Mouse (Mus musculus) layer of hippocampus, adult 8-10 months (tissue): ENCODE results near the gene Ralb. TPM values are rescaled to one million over a fixed set of nuclear protein-coding genes. Genes with fewer than 3 reads are reported as not detected.

ENCODE experiments used
- DNase-seq, 2 experiments: peaks; one replicate each; pipeline ENCODE4 v3.0.0; 2022; ENCODE audit warnings: low spot score in 2 of 2
- total RNA-seq, 4 experiments: library from RNA; stranded (reverse); gene quantifications; 2 replicates each; pipeline ENCODE4 v1.2.4; 2022

Gene Ralb
- total RNA-seq, result 10 to 100 TPM; 20.2 to 27.6 (median 24.6) TPM

DNA sequence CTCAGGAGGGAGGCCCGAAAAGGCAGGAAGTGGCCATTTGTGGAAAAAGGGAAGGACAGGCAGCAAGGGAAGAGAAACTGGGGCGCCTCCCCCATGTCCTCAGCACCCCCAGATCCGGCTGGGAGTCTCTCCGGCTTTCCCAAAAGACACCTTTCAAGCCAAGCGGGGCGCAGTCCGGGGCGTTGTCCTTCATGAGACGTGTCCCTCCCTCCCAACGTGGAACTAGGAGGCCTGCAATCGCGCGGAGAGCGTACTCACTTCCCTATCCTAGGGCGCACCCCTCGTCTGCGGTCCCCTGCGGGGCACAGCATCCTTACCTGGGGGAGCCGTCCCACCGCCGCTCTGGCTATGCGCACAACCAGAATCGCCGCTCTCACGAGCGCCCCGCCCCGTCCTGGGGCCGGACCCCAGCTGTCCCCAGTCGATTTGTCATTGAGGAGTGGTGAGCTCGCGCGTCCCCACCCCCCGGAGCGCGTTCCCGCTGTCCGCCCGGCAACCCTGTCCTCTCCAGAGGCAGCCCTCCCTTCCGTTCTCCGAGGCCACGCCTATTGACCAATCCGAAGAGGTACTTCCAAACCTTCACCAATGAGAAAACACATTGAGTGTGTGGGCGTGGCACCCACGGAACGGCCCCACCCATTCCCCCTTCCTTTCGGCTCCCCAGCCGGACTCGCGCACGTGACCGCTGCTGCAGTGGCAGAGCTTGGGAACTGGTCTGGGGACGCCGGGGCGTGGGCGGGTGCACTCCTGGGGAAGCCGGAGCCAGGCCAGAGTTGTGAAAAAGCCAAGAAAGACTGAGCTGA lies at the start of gene Ralb:
Gene Ralb (minus strand): TSS at position 535 of the 803 bp plus-strand sequence.
- peak; percentile 96 to 98 for DNase-seq

DNA sequence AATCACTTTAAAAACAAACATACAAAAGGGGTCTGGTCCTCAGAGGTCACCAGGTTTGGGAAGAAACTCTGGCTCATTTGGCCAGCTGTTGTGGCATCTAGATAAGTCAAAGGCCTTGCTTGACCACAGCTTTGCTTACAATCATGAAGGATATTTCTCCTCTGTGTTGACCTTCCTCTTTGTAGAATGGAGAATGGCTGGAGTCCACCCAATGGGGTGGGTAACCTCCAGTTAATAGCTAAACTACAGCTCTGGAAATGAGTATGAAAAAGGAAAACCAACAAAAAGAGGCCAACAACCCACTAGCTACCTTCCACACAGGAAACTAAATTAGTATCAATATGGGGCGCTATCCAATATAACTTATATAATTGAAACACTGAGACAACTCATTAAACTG lies 47.1 kb upstream of the Ralb start:
- DNase-seq, result no peak

DNA sequence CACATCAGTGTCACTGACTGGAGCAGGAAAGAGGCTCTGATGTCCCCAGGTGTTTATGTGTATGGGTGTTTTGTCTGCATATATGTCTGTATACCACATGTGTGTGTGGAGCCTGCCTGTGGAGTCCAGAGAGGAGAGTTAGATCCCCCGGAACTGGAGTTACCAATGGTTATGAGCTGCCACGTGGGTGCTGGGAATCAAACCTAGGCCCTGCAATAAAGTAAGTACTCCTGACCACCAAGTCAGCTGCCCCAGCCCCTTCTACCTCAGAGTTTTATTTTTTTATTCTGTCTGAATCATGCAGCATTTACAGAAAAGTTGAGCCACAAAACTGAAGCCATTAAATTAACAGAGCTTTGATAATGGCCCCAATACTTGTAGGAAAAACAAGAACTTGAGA lies 45.5 kb upstream of the Ralb start:
- no peak for DNase-seq

DNA sequence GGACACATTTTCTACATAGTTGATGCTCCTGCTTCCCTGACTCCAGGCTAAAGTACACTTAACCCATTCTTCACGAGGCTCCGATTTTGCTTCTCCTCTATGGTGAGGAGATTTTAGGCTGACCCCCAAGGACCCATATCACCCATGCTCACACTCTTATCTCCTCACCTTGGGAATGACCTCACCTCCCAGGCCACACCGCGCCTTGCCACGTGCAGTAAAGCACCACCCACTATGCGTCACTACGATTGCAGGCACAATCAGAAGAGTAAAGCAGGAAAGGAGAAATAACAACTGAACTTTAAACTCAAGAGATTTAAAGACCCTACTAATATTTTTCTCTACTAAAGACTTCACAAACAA lies 44.7 kb upstream of the Ralb start:
- no peak for DNase-seq

DNA sequence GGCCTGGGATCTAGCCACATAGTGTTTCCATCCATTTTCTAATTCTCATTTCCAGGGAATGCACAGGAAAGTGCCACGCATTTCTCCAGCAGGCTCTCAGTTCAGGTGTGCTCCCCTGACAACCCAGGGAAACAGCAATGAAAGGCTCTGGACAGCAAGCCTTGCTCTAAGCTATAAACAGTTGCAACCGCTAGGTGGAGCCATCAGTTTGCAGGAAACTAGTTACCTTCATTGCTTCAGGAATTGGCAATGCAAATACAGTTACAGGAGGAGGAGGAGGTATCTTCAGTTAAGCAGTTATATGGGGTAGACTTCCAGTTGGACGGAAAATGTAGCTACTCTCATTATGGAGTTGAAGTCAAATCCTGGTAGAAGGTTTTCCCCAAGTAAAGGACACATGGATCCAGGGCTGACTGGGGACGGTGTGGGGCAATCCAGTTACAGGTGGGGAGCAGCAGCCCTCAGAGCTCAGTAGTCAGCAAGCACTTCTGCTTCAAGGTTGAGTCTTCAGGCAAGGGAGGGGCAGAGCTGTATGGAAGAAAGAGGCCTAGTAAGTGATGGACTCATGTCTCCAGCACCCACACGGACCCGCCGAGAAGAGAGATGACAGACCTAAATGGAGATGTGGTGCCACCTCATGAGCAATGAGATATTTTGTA lies 44.2 kb upstream of the Ralb start:
- peak; percentile 53 to 82 for DNase-seq

DNA sequence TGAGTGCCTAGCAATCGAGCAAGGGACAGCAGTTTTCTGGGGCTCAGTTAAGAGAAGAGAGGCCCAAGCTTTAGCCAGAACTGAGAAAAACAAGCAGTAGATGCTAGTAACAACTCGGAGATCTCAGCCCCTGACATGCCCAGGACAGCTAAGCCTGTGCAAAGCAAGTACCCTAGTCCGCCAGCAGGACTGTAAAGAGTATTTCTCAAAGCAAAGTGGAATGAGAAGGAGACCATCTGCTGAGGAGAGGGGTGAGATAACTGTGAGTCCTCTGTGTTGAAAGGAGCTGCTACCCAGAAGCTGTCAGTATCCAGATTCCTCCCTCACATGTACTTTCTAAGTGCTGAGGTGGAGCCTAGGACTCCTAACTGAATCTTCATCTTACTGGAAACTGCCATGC lies 41.9 kb upstream of the Ralb start:
- DNase-seq, result no peak

DNA sequence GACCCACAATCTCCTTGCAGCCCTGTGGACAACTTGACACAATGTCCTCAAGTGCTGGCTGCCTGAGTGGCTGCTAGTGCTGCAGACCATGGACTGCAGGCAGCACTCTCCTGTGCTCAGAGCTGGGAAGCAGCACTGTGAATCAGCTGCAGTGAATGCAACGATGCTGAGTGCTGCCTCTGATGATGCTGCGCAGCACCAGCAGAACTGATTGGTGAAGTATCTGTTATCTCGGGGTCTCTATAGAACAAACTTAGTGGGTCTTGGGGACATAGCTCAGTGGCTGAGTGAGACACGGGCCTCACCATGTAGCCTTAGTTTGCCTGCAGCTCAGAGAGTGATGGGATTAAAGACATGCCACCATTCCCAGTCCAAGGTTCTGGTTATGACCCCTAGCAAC lies 41.1 kb upstream of the Ralb start:
- no peak for DNase-seq

DNA sequence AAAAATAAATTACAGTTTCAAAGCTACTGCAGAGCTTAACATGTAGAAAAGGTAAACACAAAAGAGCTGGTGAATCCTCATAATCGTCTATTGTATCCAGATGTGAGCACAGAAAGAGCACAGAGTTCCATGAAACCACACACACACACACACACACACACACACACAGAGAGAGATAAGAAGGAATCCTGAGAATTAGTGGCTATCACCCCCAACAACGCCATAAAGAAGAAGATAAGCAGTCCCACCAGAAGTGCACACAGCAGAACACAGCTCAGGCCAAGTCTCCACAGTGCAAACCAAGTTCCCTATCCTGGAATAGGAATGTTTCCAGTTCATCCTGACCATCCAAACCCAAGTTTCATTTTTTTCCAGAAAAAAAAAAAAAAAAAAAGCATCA lies 40.6 kb upstream of the Ralb start:
- no peak for DNase-seq

DNA sequence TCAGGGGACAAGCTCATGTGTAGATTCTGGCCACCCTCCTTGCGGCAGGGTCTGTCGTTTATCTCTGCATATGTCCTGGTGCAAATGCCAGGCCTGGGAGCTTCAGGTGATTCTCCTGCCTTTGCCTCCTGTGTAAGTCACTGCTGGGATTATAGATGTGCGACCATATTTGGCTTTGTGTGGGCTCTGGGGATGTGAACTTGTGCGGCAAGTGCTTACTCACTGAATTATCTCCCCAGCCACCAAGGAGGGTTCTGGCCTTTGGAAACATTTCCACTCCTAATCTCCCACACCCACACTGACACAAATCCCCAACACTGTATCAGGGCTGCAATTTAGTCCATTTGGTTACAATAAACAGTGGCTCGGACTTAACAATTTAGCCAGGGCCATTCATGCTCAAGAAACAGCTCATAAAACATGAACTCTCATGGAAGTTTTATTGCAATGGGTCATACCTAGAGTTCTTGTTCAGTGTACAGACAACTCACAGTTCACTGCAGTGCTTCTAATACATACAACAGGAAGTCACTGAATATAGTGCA lies 40.1 kb upstream of the Ralb start:
- DNase-seq, result no peak

DNA sequence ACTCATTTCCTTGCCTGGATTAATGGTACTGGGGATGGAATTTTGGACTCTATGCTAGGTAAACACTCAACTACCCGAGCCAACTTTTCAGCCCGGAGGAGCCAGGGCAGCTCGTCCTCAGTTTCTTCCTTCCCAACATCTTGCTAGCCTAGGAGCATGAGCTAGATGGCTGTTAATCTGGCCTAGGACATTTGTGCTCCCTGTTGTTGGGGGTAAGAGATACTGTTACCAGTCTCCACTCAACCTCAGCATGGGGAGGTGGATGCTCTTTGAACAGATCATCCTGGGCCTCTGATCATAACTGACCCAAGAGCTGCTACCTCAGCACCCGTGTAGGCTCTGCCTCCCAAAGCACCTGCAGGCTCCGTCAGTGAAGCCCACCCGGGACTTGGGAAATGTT lies 38.7 kb upstream of the Ralb start:
- no peak for DNase-seq

DNA sequence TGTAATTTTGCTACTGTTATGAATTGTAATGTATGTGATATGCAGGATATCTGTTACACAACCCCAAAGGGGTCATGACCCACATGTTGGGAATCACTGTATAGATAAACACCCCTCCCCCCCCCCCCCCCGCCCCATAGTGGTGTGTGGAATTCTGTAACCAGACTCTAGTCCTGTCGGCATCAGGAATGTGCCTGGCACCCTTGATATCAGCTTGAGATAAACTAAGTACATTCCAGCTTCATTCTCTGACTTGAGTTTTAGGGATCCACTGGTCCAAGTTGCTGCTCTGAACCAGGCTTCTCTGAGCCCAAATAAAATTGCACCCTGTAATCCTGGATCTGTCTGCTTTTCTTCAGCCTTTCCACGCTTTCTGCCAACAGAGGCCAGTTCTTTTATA lies 37.0 kb upstream of the Ralb start:
- DNase-seq, result no peak

DNA sequence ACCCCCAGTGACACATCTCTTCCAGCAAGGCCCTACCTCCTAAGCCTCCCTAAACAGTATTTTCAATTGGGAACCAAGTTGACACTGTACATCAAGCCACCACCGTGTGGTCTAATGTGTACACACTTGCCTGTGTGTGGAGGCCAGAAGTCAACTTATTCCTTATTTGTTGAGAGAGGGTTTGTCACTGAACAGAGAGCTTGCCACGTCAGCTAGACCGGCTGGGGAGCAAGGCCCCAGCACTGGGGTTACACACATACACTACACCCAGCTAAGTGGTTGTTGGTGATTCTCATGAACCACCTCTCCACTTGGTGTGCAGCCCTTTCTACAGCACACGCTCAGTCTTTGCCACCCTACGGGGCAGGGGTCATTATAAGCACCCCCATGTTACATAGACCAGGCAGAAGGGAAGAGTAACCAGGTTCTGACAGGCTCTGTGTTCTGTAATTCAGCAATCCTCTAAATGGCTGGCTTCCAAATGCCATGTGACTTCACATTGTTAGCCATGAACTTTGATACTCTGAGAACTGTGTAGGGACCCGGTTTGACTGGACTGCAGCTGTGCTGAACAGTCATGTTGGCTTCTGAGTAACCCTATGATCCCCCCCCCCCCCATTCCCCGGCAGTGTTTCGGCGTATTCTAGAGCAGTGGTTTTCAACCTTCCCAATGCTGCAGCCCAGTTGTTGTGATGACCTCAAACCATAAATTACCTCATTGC lies 36.4 kb upstream of the Ralb start:
- DNase-seq, result no peak

DNA sequence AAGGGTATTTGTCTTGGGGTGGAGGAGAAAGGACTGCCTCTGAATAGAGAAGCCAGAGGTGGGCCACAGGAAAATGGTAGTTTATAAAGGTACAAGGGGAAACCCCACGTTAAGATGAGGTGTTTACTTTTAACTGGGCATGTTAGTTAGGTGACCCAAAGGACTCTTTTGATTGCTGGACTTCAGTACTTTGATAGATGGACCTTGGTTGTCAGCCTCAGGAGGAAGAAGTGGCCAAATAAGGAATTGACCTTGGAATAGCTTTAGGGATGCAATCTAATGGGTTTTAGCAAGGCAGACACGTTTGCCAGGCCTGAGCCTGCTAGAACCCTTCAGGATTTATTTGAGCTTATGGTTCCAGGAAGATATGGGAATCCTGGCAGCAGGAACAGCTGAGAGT lies 34.7 kb upstream of the Ralb start:
- no peak for DNase-seq

DNA sequence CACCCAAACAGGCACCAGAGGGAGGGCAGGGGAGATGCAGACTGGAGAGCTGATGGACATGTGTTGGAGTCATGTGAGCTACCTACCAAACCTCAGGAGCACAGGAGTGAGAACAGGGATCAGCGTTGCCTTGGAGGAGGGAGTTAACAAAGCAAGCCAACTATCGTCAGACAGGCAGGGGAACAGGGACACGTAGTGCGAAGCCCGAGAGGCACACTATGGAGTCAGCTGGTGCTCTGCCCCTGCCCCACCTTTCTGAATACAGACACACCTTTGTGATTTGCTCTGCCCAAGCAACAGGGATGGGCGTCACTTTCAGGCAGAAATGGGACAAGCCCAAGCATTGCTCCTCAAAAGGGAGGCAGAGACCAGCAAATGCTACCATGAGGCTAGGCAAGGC lies 33.1 kb upstream of the Ralb start:
- no peak for DNase-seq

DNA sequence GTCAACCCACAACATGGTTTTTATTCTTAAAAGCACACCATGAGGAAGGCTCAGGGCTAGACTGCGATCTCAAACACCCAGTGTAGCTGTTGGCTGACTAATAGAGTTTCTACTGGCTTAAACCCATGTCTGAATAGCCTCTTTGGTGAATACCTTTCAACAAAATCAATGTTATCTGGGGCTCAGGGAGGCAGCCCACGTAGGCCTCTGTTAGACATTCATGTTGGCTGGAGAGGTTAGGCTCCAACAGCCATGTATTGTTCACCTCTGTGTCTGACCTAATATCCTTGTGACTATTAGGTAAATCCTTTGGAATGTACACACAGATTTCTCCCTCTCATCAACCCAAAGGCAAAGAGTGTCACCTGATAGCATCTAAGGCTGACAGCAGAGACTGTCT lies 31.5 kb upstream of the Ralb start:
- no peak for DNase-seq

DNA sequence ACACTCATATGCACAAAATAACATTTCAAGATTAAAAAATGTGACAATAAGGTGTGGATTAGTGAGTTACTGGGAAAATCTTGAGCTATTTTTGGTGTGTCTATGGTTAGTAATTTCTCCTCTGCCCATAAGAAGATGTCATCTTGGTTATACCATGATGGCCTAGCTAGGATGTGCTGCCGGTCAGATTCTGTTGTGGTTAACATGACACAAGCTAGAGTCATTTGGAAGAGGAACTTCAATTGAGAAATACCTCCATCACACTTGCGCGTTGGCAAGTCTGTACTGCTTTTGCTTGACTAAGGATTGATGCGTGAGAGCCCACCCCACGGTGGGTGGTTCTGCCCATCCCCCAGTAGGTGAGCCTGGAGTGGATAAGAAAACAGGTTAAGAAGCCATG lies 29.7 kb upstream of the Ralb start:
- DNase-seq, result no peak

DNA sequence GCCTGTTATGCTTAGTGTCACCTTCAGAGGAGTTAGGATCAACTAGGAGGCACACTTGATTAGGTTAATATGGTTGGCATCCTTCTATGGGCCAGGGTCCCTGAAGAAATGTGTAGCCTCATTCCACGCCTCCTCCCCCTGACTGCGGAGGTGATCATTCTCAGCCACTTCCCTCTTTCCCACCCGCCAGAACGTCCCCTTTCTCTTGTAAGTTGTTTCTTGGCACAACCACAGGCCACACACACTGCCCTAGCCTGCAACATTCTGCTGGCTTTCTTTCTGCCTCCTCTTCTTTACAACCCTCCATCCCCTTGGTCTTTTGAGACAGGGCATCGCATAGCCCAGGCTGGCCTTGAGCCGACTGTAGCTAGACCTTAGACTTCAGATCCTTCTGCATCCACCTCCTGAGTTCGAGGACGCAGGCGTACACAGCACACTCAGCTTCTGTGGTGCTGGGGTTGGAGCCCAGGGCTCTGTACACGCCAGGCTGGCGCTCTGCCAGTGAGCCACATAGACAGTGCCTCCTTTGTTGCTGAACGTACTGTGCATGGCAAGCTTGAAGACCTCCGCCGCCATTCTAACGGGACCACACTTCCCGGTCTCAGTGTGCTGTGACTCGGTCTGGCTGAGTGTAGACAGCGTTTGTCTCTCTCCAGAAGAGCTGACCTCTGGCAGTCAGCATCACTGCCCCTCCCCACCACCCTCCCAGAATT lies 28.7 kb upstream of the Ralb start:
- DNase-seq, result no peak

DNA sequence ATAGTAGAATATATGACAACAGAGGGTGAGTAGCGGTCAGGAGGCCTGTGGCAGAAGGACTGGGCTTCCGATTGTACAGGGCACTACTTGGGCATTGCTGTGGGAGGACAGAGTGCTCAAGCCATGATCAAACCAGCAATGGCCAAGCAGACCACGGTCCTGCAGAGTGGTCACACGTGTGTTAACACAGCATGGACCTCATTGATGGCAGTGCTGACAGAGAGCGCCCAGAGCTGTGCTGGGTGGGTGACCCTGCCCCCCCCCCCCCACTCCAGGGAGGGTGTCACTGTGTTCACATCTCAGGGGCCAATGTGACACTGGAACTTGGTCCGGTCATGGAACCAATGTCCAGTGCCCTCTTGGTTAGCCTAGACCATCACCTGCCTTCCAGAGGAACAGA lies 27.6 kb upstream of the Ralb start:
- no peak for DNase-seq

DNA sequence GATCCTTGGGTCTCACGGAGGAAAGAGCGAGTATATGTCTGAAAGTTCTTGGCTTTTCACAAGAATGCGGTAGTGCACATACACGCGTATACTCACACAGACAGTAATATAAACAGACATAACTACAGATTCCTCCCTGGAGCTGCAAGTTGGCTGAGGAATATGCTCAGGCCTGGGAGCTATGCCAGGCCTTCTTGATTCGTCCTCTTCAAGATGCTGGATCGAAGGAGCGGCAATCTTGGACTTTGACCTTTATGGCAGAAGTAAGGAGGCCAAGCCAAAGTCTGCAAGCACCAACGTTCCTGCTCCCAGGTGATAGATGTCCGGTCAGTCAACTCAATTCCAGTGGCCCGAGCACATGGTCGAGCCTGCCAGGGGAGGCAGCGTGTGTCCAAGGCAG lies 26.3 kb upstream of the Ralb start:
- no peak for DNase-seq

DNA sequence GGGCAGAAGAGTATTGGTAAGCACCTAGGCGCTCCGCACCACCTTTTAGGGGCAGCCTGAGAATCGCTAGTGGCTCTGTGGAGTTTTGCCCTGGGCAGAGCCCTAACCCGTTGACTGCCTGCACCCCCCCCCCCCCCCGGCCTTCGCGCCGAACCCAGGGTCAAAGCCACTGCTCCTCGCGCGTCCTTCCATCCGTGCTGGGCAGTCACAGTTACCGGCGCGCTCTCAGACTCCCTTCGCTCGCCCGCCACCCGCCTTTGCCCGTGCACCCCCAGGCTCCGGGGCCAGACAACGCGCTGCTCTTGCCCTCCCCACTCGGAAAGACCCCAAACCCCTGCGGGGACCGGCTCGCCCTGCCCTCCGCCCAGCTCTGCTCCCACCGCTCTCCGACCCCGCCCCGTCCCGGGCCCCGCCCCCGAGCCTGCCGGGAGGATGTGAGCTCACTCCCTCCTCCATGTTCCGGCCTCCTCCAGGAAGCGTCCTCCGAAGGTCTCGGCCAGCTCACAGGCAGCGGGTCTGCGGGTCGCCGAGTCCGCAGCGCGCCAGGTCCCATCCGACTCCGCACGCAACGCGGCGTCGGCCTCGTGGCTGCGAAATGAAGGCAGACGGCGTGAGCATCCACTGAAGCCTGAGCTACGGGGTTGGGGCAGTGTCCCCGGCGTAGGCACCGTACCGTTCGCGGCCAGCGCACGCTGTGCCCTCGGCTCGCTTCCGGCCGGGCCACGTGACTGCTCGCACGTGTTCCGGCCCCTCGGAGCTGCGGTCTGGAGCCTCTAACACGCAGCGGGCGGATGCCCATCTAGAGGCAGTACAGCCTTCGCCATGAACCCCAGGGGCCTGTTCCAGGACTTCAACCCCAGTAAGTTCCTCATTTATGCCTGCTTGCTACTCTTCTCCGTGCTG lies 21.3 kb upstream of the Ralb start, which contains the start of gene Tmem185b:
Gene Tmem185b (plus strand): TSS at position 472 of the 903 bp plus-strand sequence.
- peak; percentile 78 to 80 for DNase-seq
